Mouse (Mus musculus) spleen, postnatal 4 days (tissue): ENCODE results near the gene Iqcn.

ENCODE experiments used
- DNase-seq, 2 experiments: peaks; one replicate each; pipeline ENCODE4 v3.0.0; 2022; ENCODE audit warnings: low spot score in 2 of 2

Iqcn gene

DNA sequence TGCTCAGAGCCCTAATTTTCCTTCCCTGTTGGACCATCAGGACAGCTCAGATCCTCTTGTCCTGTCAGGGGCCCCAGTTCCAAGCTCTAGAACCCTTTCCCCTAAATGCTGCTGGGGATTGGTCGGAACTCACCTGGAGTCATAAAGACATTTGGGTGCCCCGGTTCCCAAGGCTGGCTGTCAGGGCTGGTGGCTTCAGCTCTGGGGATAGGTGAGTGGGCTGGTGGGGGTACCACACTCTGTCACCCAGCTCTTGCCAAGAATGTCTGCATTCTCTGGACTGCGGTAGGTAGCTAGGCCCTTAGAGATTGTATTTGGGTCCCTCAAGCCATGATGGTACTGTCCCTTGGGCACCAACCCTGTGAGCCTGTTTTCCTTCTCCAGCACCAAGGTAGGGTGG, at the start of gene Iqcn:
Iqcn (plus strand) TSS at position 171 of the 400 bp plus-strand sequence.
- DNase-seq, result no peak

DNA sequence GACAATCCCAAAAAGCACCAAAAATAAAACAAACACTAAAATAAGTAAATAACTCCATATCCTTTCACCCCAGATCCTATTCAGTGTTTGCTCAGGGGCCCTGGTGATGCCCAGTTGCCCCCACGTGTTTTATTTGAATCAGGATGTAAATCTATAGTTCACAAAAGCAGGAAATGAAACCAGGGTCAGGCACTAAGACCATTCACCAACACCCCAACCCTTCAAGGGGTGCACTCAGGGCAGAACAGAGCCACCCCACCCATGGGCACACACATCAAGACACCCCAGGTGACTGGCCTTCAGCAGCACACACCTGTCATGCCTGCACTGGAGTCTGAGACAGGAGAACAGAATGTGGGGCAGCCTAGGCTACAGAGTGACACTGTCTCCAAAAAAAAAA, 49.1 kb upstream of the Iqcn start:
- DNase-seq, result no peak

DNA sequence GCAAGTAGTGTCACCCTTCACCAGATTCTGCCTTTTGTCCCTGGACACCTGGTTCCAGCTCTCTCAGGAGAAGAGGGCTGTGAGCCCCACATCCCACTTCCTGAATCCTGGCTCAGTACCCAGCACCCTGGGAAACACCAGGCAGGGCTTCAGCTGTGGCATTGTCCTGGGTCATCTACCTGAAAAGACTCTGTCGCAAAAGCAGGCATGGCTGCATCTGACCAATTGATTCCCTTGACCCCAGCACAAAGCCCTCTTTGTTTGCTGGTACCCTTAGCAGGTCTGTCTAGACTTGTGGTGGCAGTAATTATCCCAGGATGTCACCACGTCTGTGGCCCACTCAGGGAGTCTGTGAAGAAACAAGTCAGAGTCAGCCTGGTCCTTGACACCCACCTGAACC, 47.8 kb upstream of the Iqcn start:
- no peak for DNase-seq

DNA sequence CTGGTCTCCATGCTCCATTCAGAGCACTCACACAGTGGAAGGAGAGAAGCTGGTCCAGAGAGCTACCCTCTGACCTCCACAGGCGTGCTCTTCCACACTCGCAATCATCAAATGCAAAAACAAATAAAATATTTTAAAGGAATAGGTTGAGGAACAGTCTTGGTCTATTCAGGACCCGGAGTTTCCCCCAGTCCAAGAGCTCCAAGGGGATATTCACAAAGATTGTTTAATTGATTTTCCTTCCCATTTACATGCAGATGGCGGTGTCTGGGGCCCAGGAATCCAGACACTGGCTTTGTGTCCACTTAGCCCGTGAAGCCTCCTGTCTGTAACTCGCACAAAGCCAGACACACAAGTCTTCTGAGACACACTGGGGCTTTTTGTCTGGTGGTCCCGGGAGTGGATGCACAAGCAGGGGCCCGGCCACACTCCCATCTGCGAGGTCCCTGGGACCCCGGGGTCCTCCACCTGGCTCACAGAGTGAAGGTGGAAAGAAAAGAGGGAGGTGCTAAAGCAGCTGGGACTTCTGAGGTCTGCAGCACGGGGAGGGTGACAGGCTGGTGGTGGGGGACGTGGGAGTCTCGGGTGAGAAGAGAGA, 47.0 kb upstream of the Iqcn start:
- no peak for DNase-seq

DNA sequence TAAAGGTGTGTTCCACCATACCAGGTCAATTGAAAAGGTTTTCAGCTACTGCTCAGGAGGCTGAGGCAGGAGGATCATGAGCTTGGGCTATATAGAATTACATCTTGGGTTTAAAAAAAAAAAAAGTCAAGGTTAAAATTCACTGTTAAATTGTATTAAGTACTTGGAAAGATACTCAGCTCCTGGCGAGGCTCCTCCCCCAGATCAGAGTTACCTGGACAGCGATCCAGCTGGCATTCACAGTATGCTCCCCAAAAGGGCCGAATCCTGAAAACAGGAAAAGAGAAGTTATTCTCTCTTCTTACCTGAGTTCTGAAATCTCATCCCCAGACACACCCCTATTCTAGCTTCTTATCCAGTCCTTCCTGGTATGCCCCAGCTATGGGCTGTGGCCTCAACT, 46.0 kb upstream of the Iqcn start:
- DNase-seq, result no peak

DNA sequence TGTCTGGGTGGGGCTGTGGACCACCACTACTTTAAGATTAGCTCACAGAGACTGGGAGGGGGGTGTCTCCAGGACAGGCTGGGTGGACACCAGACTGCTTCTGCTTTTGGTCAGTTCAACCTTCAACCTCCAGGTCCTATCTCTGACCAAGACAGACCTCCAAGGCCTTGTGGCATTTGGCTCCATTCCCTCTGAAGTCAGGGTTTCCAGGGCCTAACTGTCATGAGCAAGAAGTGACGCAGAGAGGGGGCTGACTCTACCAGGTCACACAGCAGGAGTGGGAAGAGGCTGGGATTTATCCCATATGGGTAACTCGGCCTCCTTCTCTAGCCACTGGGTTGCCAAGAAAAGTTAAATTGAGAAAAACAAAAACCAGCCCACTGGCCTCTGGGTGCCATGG, 45.5 kb upstream of the Iqcn start:
- no peak for DNase-seq

DNA sequence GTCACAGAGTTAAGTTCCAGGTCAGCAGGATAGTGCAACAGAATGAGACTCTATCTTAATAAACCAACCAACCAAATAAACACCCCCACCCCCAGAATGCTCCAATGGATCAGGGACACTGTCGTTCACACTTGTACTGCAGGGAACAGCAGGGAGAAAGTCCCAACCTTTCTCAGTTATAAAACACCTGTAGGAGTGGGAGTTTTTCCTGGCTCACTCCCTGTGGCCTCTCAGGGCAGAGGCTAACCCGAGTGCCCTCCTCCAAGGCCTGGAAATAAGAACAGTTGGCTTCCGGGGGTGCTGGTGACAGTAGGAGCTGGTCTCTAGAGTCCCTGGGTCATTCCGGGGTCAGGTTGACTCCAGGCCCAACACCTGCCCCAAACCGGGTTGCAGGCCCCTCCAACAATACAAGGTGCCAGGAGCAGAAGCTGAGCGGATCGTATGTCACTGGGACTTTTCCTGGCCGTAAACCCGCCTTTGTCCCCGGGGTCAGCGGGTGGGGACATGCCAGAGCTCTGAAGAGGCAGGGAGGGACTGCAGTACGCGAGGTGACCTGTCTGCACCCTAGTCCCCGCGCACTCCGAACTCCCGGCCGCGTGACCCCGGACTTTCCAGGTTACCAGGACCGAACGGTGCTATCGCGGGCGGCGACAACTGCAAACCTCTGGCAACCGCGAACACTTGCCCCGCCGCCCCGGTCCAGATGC, 44.2 kb upstream of the Iqcn start:
- no peak for DNase-seq

DNA sequence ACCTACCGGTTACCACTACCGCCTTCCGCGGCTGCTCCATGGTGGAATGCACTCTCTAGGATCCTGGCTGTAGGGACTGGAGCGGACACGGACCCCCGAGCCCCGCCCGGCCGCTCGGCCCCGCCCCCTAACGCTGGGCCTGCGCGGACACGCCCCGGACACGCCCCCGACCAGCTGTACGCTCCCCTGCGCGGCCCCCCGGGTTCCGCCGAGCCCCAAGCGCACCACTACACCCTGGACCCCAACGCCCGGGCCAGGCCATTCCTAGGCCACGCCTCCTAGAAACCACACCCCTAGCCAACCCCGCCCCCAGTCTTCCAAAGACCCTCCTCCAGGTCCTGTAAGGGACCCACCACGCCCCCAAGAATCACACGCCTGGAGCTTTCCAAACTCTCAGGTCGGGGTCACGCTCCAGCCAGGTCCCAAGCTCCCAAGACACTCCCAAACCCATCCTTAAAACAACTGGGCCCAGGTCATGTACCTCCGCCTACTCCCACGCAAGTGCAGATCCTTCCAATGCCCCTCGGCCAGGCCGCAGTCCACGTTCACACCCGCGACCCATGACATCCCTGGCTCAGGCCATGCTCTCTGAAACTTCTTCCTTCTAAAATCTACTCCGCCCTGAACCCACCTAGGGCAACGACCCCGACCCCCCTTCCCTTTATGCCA, 43.5 kb upstream of the Iqcn start:
- DNase-seq, result peak; percentile 88 to 94

DNA sequence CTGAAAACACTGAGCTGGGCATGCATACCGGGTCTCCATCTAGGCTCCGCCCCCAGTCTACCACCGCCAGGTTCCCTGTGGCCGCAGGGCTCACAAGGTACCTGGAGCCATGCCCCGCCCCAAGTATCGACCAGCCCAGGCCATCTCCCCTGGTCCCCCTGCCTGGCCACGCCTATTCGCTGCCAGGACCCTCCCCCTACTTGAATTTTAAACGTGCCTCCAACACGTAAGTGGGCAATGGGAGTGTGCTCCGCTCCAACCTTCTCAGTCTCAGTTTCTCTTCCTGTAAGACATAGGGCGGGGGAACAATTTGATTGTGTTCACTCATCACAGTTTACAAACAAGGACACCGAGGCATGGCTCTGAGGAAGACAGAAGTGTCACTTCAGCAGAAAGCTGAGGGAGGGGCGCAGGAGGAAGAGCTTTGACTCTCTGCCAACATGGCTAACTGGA, 43.0 kb upstream of the Iqcn start, which contains the start of gene Pgpep1:
Pgpep1 (minus strand) TSS at position 116 of the 453 bp plus-strand sequence.
- no peak for DNase-seq

DNA sequence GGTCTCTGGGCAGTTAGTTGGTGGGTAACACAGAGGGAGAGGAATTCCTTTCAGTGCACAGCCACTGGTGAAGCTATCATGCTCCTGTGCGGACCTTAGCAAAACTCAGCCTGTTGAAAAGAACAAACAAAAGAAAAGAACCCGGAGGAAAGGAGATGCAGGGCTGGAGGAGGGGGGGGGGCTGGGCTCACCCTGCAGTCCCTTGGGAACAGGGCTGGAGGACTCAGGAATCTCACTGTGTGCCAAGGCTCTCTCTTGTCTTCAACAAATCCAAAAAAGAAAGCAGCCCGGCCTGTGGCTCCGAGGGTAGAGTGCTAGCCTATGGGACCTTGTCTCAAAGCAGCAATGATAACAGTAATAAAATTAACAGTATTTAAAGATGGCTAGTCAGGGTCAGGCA, 39.6 kb upstream of the Iqcn start:
- DNase-seq, result no peak

DNA sequence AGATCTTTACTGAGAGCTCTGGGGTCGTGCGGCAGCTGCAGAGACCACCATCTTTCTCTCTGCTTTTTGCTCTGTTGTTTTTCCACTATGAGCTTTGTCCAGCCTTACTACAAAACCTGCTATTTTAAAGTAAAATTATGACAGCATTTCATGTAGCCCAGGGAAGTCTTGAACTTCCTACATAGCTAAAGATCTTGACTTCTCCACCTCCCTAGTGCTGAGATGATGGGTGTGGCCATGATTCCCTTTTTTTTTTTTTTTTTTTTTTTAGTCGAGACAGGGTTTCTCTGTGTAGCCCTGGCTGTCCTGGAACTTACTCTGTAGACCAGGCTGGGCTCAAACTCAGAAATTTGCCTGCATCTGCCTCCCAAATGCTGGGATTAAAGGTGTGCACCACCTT, 38.6 kb upstream of the Iqcn start:
- no peak for DNase-seq

DNA sequence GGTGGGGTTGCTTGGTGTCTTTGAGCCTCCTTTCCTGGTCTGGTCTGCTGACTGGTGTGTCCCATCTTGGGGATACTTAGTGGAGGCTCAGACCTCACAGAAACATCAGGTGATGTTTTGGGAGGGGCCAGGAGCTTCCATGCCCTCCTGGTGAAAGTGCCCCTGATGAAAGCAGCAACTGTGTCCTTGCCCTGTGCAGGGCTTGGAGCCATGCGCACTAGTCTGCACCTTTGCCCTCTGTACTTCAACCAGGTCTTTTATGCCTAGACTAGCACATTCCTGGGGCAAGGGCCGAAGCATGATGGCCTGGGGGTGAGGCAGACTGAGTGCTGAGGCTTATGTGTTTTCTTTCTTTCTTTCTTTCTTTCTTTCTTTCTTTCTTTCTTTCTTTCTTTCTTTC, 37.7 kb upstream of the Iqcn start:
- no peak for DNase-seq

DNA sequence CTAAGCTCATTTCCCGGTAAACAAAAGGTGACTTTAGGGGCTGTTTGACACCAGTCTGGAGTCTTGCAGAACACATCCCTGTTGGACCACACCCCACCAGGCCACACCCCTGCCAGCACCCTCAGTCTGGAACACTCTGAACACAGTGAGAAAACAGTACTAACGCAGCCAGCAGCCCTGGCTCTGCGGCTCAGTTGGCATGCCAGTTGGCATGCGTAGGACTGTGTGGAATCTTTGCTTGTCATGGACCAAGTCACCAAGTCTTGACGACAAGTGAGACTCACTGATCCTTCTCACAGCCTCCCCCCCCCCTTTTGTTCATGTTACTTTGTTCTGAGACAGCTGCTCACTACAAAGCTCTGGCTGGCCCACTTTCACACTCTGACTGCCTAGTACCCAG, 36.2 kb upstream of the Iqcn start:
- no peak for DNase-seq

DNA sequence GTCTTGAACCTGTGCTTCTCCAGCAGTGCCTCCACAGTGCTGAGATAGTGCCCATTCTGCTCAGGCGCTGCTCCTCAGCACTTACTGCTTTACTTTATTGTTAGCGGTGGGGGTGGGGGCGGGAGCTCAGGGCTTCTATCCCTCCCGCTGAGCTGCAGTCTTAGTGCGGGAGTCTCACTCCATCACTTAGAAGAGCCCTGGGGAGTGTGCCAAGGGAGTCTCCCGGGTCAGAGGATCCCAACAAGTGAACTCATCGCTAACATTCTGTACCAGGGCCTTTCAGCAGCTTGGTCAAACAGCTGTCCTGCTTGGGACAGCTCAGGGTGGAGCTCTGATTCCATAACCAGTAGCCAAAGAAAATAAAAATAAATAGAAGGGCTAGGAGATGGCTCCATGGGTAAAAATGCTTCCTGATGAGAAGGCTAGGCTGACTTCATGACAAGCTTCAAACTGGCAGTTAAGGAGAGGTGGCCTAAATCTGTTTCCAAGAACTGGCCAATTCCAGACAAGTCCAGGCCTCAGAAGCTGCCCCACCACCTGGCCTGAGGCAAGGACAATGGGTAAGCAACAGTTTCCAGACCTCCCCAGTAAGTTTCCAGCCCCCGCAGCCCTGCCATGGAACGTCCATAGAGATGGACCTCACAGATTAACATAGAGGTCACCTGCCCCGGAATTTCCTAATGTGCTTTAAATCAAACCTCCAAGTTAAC, 31.5 kb upstream of the Iqcn start:
- DNase-seq, result no peak

DNA sequence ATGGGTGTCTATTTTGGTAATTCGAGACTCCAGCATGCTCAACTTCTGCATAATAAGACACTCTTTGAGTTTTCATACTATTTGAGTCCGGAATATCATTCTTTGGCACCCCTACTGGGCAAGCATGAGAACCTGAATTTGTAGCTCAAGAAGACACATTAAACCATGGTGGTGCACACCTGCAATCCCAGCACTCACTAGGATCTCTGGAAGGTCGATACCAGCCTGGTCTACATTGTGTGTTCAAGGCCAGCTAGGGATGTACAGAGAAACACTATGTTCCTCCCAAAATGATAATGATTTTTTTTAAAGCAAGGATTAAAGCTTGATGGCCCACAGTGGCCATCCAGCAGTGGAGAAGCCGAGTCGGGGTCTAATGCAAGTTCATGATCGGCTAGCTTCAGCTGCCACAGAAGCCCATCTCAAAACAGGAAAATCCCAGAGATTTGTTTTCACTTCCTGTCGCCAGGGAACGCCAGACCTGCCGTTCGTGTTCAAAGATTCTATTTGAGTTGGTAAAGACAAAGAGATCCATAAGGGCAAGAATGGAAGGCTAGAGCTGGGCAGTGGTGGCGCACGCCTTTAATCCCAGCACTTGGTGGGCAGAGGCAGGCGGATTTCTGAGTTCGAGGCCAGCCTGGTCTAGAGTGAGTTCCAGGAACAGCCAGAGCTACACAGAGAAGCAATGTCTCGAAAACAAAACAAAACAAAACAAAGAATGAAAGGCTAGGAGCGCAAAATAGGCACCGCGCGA, 30.8 kb upstream of the Iqcn start:
- DNase-seq, result no peak

DNA sequence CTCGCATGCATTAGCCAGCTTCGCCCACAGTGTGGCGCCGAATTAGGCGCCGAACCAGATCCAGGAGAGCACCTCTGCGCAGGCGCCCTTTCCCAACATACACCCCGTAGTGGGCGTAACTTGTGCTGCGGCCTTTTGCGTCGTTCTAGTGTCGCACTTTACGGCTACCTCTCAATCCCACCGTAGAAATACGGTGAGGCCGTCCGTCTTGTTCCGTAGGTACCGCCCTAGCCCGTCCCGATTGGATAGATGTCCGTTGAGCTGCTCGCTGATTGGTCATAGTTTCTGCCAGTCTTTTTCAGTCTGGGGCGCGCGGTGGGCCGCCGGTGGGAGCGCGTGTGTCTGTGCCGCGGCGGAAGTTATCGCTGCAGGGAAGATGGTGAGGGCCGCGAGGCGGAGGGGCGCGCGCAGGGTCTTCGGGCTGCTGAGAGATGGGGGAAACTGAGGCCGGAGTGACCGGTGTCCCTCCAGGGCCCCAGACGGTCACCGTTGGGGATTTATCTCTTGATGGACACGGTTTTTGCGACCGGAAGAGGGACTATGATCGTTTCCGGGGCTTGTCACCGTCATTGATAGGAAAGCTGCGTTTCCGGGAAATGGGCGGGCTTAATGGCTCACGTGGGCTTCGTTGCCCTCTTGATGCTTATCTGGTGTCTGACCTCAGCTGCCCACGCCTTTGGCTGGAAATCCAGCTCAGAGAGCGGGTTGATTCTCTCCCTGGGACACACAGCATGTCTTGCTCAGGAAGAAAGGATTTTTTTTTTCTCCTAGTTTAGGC, 30.0 kb upstream of the Iqcn start, which contains the start of gene Lsm4:
Lsm4 (plus strand) TSS at position 170 of the 778 bp plus-strand sequence.
- peak; percentile 95 to 99 for DNase-seq

DNA sequence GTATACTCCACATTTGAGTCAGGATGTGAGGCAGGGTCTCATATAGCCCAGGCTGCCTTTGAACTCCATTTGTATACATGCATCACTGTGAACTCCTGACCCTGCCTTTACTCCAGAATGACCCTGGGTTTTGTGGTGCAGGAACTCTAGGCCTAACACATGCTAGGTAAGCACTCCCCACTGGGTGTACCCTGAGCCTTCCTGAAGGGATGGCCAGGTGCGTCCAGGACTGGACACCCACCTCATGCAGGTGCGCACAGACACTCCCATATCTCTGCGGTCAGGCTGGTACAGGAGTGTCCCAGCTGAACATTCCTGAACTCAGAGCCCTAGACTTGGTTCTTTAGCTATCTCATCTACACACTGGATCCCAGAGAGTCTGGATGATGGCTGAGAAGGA, 29.1 kb upstream of the Iqcn start:
- no peak for DNase-seq

DNA sequence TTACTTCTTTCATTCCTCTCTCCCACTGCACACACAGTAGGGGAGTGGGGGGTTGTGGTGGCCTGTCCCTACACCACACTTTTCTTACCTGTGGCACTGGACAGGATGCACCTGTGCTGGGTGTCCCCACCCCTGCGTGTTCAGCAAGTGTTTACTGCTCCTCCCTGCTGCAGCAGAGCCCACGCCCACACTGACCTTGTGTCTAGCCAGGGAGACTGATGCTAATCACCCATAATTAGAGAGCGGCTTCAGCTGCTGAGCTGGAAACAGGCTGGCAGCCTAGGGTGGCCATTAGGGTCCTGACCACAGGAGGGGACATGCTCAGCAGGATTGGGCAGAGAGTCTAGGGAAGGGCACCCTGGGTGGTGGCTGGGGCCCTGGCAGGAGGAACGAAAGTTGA, 28.5 kb upstream of the Iqcn start:
- DNase-seq, result no peak

DNA sequence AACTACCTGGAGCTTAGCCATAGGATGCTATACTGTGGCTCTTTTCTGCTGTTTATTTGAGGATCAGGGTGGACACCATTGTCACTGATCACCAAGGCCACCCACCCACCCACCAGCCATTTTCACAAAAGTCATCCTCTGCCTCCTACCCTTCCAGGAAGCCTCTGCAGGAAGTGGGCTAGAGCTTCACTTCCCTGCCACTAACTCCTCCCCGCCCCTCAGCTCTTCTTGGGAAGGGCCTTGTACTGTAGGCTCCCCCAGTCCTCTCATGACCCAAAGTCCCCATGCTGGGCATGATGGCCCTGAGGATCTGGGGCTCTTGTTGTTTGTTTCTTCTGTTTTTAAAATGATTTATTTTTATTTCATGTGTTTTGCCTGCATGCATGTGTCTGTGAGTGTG, 27.9 kb upstream of the Iqcn start:
- DNase-seq, result no peak

DNA sequence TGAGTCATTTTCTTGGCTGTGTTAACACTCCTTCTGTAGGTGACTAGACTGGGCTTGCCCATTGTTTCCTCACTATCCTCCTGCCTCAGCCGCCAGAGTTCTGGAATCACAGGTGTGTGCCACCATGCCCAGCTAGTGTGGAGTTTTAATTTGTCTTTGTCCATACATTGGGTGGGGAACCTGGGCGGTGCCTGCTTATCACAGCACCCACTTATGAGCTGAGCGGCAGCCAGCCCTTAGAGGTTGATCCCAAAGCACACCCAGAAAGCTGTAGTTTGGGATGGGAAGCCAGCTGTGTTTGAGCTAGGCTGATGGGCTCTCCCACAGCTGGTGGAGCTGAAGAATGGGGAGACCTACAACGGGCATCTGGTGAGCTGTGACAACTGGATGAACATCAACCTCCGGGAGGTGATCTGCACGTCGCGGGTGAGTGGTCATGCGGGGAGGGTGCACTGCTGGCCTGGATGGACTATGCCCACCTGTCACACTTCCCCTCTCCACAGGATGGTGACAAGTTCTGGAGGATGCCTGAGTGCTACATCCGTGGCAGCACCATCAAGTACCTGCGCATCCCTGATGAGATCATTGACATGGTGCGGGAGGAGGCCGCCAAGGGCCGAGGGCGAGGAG, 25.7 kb upstream of the Iqcn start:
- no peak for DNase-seq
